Mouse (Mus musculus) thymus, adult 18-20 months (tissue): ENCODE data around the gene Epb41l1.

ENCODE experiments used
- DNase-seq, 2 experiments: peaks; one replicate each; pipeline ENCODE4 v3.0.0; 2022; ENCODE audit warnings: mixed read lengths in 2 of 2

Gene Epb41l1

DNA sequence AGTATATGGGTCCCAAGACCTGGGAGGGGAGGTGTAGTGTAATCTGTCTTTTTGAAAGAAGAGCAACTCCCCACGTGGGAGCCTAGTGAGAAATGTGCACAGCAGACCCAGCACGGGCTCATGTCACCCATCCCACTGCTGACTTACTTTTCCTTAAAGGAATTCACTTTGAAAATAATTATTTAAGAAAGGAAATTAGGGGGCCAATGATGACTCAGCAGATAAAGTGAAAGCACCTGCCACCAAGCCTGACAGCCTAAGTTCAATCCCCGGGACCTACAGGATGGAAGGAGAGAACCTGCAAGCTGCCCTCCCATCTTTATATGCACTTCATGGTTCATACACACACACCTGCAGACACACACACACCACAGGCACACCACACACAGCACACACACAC is 123.1 kb downstream of the Epb41l1 start:
- DNase-seq = no peak

DNA sequence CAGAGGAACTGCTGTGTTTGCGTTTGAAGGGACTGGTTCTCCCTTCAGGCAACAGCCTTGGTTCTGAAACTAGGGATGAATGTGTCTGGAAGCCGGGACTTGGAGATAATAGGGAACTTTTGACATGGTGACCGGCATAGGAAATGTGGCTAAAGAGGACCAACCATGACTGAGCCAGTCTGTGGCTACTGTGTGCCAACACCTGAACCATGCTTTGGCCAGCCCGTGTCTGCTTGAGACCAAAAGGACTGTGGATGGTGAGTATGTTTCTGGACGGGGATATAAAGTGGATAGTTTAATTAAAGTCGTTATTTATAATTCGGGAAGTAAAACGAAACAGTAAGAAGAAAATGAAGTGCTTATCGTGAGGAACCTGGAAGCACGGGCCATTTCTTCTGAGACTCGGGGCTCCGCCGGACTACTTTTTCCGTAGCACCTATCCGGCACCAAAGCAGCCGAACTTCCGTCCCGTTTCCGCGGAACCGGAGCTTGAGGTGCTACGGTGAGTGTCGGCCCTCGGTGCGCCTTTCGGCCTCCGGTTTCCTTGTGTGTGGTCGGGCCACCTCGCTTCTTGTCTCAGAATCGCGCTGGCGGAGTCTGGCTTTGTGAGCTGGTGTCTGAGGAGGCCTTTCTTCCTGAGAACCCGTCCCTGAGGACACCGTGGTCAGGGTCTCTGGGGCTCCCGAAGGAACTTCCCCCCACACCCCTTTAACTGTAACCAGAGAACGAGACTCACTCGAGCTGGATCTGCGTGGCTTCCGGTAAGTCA is 126.6 kb downstream of the Epb41l1 start, which contains the start of gene Aar2:
TSS of gene Aar2 (plus strand) at position 462 of the 769 bp plus-strand sequence.
- peak; percentile 51 to 54 for DNase-seq

- no peak for DNase-seq
Observed at GRCm38 (mm10) chr2:156552421-156552820, 131.7 kb downstream of the Epb41l1 start.

- no peak for DNase-seq
Observed at GRCm38 (mm10) chr2:156561808-156562207, 141.1 kb downstream of the Epb41l1 start.

DNA sequence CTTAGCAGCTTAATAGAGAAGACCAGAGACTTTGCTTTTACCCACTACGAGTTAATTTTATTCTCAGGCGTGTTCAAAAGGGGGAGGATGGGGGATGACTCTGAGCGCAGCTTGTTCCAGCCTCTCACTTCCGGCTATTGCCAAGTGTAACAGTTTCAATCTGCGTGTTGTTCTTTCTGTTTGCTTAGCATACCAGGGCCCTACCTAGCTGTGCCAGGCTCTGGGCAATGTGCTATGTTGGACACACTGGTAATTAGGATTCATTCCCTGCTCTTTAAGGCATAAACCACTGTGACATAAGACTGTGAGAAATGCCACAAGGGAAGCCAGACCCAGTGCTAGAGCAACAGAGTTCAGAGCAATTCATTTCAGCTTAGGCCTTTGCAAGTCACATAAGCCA is 142.8 kb downstream of the Epb41l1 start:
- DNase-seq = no peak

GRCm38 (mm10) chr2:156566512-156566911 is 145.8 kb downstream of the Epb41l1 start:
- no peak for DNase-seq

DNA sequence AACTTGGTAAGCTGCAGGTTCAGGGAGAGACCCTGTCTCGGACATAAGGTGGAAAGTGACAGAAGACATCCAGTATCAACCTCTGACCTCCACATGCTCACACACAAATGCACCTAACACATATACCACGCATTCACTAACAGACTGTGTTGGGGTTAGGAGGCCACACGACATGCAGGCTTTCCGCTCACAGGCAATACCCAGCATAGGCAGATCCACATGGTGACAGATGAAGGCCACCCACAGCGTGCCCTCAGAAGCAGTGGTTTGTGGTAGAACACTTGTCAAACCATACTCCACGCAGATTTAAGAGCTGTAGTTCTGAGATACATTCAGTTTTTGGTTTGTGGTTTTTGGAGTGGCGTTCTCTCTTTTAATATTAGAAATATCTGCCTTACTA is 147.9 kb downstream of the Epb41l1 start:
- no peak for DNase-seq

DNA sequence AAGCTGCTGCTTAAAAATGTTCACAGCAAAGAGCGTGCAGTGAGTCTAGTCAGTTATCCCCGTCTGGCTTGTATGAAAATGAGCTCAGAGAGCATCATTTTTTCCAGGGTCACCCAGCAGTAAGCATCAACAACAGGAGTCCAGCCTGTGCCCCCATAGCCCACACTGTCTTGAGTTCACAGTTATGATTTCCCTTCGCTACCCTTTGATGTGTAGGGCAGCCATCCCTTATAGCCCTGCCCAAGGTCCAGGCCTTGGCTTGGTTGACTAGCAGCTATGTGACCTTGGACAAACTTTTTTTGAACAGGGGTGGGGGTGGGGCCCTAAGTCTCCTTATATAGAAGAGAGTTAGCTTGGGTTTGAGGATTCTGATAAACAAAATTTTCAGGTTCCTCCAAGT is 148.6 kb downstream of the Epb41l1 start:
- DNase-seq = no peak

DNA sequence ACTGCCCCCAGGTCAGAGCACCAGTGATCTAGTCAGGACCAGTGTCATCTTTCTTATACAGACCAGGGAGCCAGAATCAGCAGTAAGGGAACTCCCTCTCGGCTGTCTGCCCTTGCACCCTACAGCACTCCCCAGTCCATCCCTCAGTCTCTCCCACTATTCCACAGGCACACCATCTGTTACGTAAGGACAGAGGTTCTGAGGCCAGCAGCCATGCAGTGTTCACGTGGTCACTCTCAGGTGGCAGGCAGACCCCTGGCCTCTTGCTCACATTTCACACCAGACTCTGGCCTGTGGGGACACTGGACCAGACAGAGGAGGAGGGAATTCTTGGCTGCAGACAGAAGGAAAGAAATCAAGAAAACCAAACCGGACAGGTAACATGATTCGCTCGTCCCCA is 150.8 kb downstream of the Epb41l1 start:
- no peak for DNase-seq

- no peak for DNase-seq
Observed at GRCm38 (mm10) chr2:156576850-156577587, 156.3 kb downstream of the Epb41l1 start.

- no peak for DNase-seq
Observed at GRCm38 (mm10) chr2:156580507-156580906, 159.8 kb downstream of the Epb41l1 start.

GRCm38 (mm10) chr2:156581244-156581643 is 160.5 kb downstream of the Epb41l1 start:
- DNase-seq = no peak

DNA sequence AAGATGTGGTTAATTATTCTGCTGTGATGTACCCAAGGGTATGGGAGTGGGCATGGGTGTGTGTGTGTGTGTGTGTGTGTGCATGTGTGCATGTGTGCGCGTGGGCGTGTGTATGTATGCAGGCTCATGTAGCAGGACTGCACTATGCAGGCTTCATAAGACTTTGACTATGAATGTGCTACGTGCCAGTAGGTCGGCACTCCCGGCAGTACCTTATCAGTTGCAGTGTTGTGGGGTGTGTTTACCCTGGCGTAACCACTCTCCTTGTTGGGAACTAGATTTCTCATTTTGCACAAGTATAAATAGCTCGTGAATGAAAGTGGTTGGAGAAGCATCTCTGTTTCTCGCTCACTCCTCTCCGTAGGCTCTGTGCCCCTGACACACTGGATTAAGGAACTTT is 162.2 kb downstream of the Epb41l1 start:
- DNase-seq = no peak

- no peak for DNase-seq
Observed at GRCm38 (mm10) chr2:156584154-156584796, 163.6 kb downstream of the Epb41l1 start.

DNA sequence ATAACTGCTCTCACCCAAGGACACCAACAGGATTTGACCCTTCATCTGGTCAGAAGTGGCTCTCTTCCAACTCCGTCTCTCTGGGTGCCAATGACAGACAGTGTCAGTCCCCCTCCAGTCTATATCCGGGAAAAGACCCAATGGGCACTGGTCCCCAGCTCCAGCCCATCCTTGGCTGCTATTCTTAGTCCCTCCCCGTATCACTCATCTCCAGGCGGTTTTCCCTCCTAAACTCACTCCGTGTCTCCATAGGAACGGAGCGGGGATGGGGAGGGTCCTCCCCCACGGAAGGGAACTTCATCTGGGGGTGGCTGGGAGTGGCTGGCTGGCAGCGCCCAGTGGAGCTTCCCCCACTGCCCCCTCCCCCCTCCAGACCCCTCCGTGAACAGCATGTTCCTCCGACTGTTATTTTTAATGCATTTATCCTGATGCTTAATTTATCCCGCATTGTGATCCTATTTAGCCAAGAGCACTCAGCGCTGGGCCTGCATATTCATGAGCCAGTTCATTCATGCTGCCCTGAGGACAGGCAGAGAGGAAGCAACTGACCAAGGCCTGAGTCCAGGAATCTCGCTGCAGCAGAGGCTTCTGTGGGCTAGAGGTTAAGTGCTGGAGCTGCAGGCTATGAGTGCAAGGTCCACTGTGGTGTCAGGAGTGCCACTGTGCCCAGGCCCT is 164.2 kb downstream of the Epb41l1 start:
- DNase-seq = no peak

DNA sequence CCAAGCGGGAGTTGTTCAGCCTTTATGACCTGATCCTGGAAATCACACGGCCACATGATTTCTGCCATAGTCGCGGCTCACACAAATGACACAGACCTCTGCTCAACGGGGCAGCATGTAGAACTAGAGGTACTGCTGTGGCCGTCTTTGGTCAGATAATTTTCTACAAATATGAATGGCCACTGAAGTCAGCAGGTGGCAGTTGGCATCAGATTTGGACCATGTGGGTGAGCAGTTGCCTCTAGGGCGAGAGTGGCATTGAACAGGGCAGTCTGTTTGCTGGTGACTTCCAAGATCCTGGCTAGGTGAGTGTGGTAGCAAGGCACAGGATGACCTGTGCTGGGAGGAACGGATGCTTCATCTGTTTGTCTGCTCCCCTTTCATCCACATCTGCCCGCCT is 168.8 kb downstream of the Epb41l1 start:
- DNase-seq = no peak
